Mouse (Mus musculus): ENCODE measurements around the gene Rhbdf1.

Rhbdf1 gene

GRCm38 (mm10) chr11:32190603-32191110 lies 31.4 kb downstream of the Rhbdf1 start:
- no peak for DNase-seq (ENCODE audit: low read depth, low spot score)

GRCm38 (mm10) chr11:32190119-32190518 lies 32.0 kb downstream of the Rhbdf1 start:
- no peak for DNase-seq (ENCODE audit: low read depth, low spot score)

- DNase-seq (ENCODE audit: low read depth, low spot score), result no peak
Observed at GRCm38 (mm10) chr11:32189434-32189833, 32.7 kb downstream of the Rhbdf1 start.

GRCm38 (mm10) chr11:32188881-32189280 lies 33.2 kb downstream of the Rhbdf1 start:
- DNase-seq (ENCODE audit: low read depth, low spot score), result no peak

- DNase-seq (ENCODE audit: low read depth, low spot score), result no peak
Observed at GRCm38 (mm10) chr11:32187256-32187655, 34.8 kb downstream of the Rhbdf1 start.

GRCm38 (mm10) chr11:32186031-32186430 lies 36.1 kb downstream of the Rhbdf1 start:
- DNase-seq (ENCODE audit: low read depth, low spot score), result no peak

GRCm38 (mm10) chr11:32184469-32184868 lies 37.6 kb downstream of the Rhbdf1 start:
- no peak for DNase-seq (ENCODE audit: low read depth, low spot score)

- DNase-seq (ENCODE audit: low read depth, low spot score), result peak; percentile 52
Observed at GRCm38 (mm10) chr11:32181973-32182868, 39.9 kb downstream of the Rhbdf1 start.

- DNase-seq (ENCODE audit: low read depth, low spot score), result no peak
Observed at GRCm38 (mm10) chr11:32181246-32181645, 40.9 kb downstream of the Rhbdf1 start.

GRCm38 (mm10) chr11:32178506-32178905 lies 43.6 kb downstream of the Rhbdf1 start:
- DNase-seq (ENCODE audit: low read depth, low spot score), result no peak

- no peak for DNase-seq (ENCODE audit: low read depth, low spot score)
Observed at GRCm38 (mm10) chr11:32166683-32167082, 55.4 kb downstream of the Rhbdf1 start.

GRCm38 (mm10) chr11:32161922-32162804 lies 59.9 kb downstream of the Rhbdf1 start:
- DNase-seq (ENCODE audit: low read depth, low spot score), result peak; percentile 77

- DNase-seq (ENCODE audit: low read depth, low spot score), result no peak
Observed at GRCm38 (mm10) chr11:32161500-32161899, 60.6 kb downstream of the Rhbdf1 start.

GRCm38 (mm10) chr11:32160341-32160740 lies 61.8 kb downstream of the Rhbdf1 start:
- DNase-seq (ENCODE audit: low read depth, low spot score), result no peak
